Mouse (Mus musculus) WW6 (cell line): ENCODE results near the gene Rsg1.

ENCODE experiments used
- DNase-seq: peaks from one replicate; pipeline ENCODE4 v3.0.0-alpha.2; 2013; ENCODE audit warnings: low read depth, low spot score

Gene Rsg1

GRCm38 (mm10) chr4:141213770-141214336 lies at the start of gene Rsg1:
Gene Rsg1 (plus strand): TSS chr4:141213956.
- peak; percentile 83 for DNase-seq

- DNase-seq = peak; percentile 65
Measured at GRCm38 (mm10) chr4:141165744-141166292, 47.9 kb upstream of the Rsg1 start.

GRCm38 (mm10) chr4:141167156-141167555 lies 46.6 kb upstream of the Rsg1 start:
- DNase-seq = no peak

GRCm38 (mm10) chr4:141172121-141172520 lies 41.6 kb upstream of the Rsg1 start:
- no peak for DNase-seq

GRCm38 (mm10) chr4:141175783-141176182 lies 38.0 kb upstream of the Rsg1 start:
- DNase-seq = no peak

- DNase-seq = no peak
Measured at GRCm38 (mm10) chr4:141176328-141176838, 37.4 kb upstream of the Rsg1 start.

- no peak for DNase-seq
Measured at GRCm38 (mm10) chr4:141178500-141178899, 35.3 kb upstream of the Rsg1 start.

GRCm38 (mm10) chr4:141180831-141181230 lies 32.9 kb upstream of the Rsg1 start:
- no peak for DNase-seq

GRCm38 (mm10) chr4:141181981-141182380 lies 31.8 kb upstream of the Rsg1 start:
- DNase-seq = no peak

GRCm38 (mm10) chr4:141183932-141184331 lies 29.8 kb upstream of the Rsg1 start:
- no peak for DNase-seq

- no peak for DNase-seq
Measured at GRCm38 (mm10) chr4:141184426-141184825, 29.3 kb upstream of the Rsg1 start.

GRCm38 (mm10) chr4:141186923-141187836 lies 26.6 kb upstream of the Rsg1 start:
- no peak for DNase-seq

GRCm38 (mm10) chr4:141191294-141191693 lies 22.5 kb upstream of the Rsg1 start:
- no peak for DNase-seq

- no peak for DNase-seq
Measured at GRCm38 (mm10) chr4:141194553-141194952, 19.2 kb upstream of the Rsg1 start.

GRCm38 (mm10) chr4:141196981-141197685 lies 16.6 kb upstream of the Rsg1 start:
- DNase-seq = no peak

- no peak for DNase-seq
Measured at GRCm38 (mm10) chr4:141197686-141198035, 16.1 kb upstream of the Rsg1 start.

GRCm38 (mm10) chr4:141200906-141201305 lies 12.8 kb upstream of the Rsg1 start:
- DNase-seq = no peak

GRCm38 (mm10) chr4:141202192-141202591 lies 11.6 kb upstream of the Rsg1 start:
- no peak for DNase-seq

GRCm38 (mm10) chr4:141204580-141205061 lies 9.1 kb upstream of the Rsg1 start:
- DNase-seq = no peak

- no peak for DNase-seq
Measured at GRCm38 (mm10) chr4:141207081-141207480, 6.7 kb upstream of the Rsg1 start.

GRCm38 (mm10) chr4:141210524-141211219 lies 3.1 kb upstream of the Rsg1 start:
- DNase-seq = no peak
